8 mouse cellular contexts compared by ENCODE assay signal in genomic region chr6:113483729-113484128, GRCm38 (mm10). TPM values are rescaled to one million over a fixed set of nuclear protein-coding genes. Genes with fewer than 3 reads are reported as not detected.
A peak's percentile ranks its signal among the peaks of the same experiment; 100 is the strongest.
DNase-seq lines count a peak whose midpoint lies in the region; ATAC-seq and TF ChIP-seq lines count a peak whose summit lies in the region.

No protein-coding gene starts in this region.

- H3K4me1 ChIP-seq in testis, adult 2 months (ENCODE audit: control insufficient read depth, insufficient read depth, low read length): peaks cover 10% of the 10 kb centered on the region
- peaks cover 29% of the 10 kb centered on the region for H3K4me1 ChIP-seq in heart, embryonic 10.5 days
- peaks cover 24% of the 10 kb centered on the region for H3K4me1 ChIP-seq in limb, embryonic 13.5 days

- WGBS in heart, embryonic 10.5 days: 15% methylated on average over 10 of the region's 10 CpGs
- WGBS in limb, embryonic 13.5 days: 9% methylated on average over 10 of the region's 10 CpGs

- no peak for ATAC-seq in limb, embryonic 13.5 days (ENCODE audit: low FRiP score, low read depth)

- no peaks in the 10 kb centered on the region for H3K9me3 ChIP-seq in heart, embryonic 10.5 days
- no peaks in the 10 kb centered on the region for H3K9me3 ChIP-seq in limb, embryonic 13.5 days

- H3K4me2 ChIP-seq in limb, embryonic 13.5 days (replicated peaks): peak overlapping the region; percentile 78

- TF ChIP-seq POLR2A in testis, adult 2 months (IDR thresholded peaks at IDR 0.05; ENCODE audit: control insufficient read depth, low read depth, low read length): no peak

- no peaks in the 10 kb centered on the region for H3K27me3 ChIP-seq in testis, adult 2 months (ENCODE audit: control insufficient read depth, insufficient read depth, low read length)
- peaks cover 41% of the 10 kb centered on the region for H3K27me3 ChIP-seq in heart, embryonic 10.5 days (ENCODE audit: insufficient read depth, poor library complexity, severe bottlenecking)
- peaks cover 43% of the 10 kb centered on the region for H3K27me3 ChIP-seq in limb, embryonic 13.5 days

- H3K9ac ChIP-seq in limb, embryonic 13.5 days: peak overlapping the region; percentile 61

- DNase-seq in testis, postnatal 14 days (ENCODE audit: low spot score): no peak
- peak; percentile 57 to 60 for DNase-seq in cerebellum, postnatal 25 days
- DNase-seq in heart, embryonic 10.5 days (ENCODE audit: low spot score): no peak
- peak; percentile 40 for DNase-seq in neural tube, embryonic 10.5 days (ENCODE audit: extremely low spot score, low spot score)
- no peak for DNase-seq in right cerebral cortex, postnatal 25 days
- DNase-seq in thymus, postnatal 10 days (ENCODE audit: low spot score in 2 of 2): no peak

- peak overlapping the region; percentile 52; the same call in 1 of the 2 replicates for H3K27ac ChIP-seq in testis, adult 2 months (ENCODE audit: control insufficient read depth, insufficient read depth, low read depth, low read length)
- H3K27ac ChIP-seq in heart, embryonic 10.5 days: peak overlapping the region; percentile 93
- H3K27ac ChIP-seq in limb, embryonic 13.5 days: no peak overlapping the region

- peak overlapping the region; percentile 84 for H3K4me3 ChIP-seq in testis, adult 2 months (ENCODE audit: control insufficient read depth, low read depth, low read length)
- H3K4me3 ChIP-seq in heart, embryonic 10.5 days: peak overlapping the region; percentile 77
- peak overlapping the region; percentile 50 for H3K4me3 ChIP-seq in limb, embryonic 13.5 days

- H3K36me3 ChIP-seq in testis, adult 2 months (ENCODE audit: control insufficient read depth, insufficient read depth, low read length): no peaks in the 10 kb centered on the region
- peaks cover 17% of the 10 kb centered on the region for H3K36me3 ChIP-seq in heart, embryonic 10.5 days
- no peaks in the 10 kb centered on the region; the same call in 1 of the 2 replicates for H3K36me3 ChIP-seq in limb, embryonic 13.5 days

- no peak for TF ChIP-seq CTCF in testis, adult 2 months (IDR thresholded peaks at IDR 0.05; ENCODE audit: control insufficient read depth, insufficient read depth, insufficient replicate concordance, low read depth, low read length)

RNA-seq across cellular contexts. Expression of gene Creld1, which starts 0.6 kb away (rescaled TPM):
- polyA plus RNA-seq in testis, adult 2 months (2012; rRNA removed): 4.6 and 5.0 TPM in 2 replicates
- polyA plus RNA-seq in heart, embryonic 10.5 days (2016; fragmentation: Nextera tagmentation; extraction: Ambion mirVana): 42.1 and 57.8 TPM in 2 replicates
- 14.9 and 17.1 TPM in 2 replicates for polyA plus RNA-seq in limb, embryonic 13.5 days (2015; fragmentation: Nextera tagmentation; extraction: Ambion mirVana)

RNA-seq across cellular contexts. Expression of gene Il17rc, which starts 12.5 kb away (rescaled TPM):
- polyA plus RNA-seq in testis, adult 2 months (2012; rRNA removed): 3.7 and 4.9 TPM in 2 replicates
- 4.3 and 4.5 TPM in 2 replicates for polyA plus RNA-seq in heart, embryonic 10.5 days (2016; fragmentation: Nextera tagmentation; extraction: Ambion mirVana)
- polyA plus RNA-seq in limb, embryonic 13.5 days (2015; fragmentation: Nextera tagmentation; extraction: Ambion mirVana): 9.9 and 10.5 TPM in 2 replicates

RNA-seq across cellular contexts. Expression of gene Prrt3, which starts 18.0 kb away (rescaled TPM):
- 0.05 and 0.19 TPM in 2 replicates for polyA plus RNA-seq in testis, adult 2 months (2012; rRNA removed)
- polyA plus RNA-seq in heart, embryonic 10.5 days (2016; fragmentation: Nextera tagmentation; extraction: Ambion mirVana): 0.32 and 0.41 TPM in 2 replicates
- polyA plus RNA-seq in limb, embryonic 13.5 days (2015; fragmentation: Nextera tagmentation; extraction: Ambion mirVana): 0.94 and 1.2 TPM in 2 replicates

RNA-seq across cellular contexts. Expression of gene Il17re, which starts 25.4 kb away (rescaled TPM):
- polyA plus RNA-seq in testis, adult 2 months (2012; rRNA removed): 6.1 and 7.8 TPM in 2 replicates
- polyA plus RNA-seq in heart, embryonic 10.5 days (2016; fragmentation: Nextera tagmentation; extraction: Ambion mirVana): 1.9 and 3.6 TPM in 2 replicates
- polyA plus RNA-seq in limb, embryonic 13.5 days (2015; fragmentation: Nextera tagmentation; extraction: Ambion mirVana): 6.5 and 6.6 TPM in 2 replicates

RNA-seq across cellular contexts. Expression of gene Jagn1, which starts 41.4 kb away (rescaled TPM):
- 51.8 and 62.2 TPM in 2 replicates for polyA plus RNA-seq in testis, adult 2 months (2012; rRNA removed)
- polyA plus RNA-seq in heart, embryonic 10.5 days (2016; fragmentation: Nextera tagmentation; extraction: Ambion mirVana): 79.5 and 89.1 TPM in 2 replicates
- polyA plus RNA-seq in limb, embryonic 13.5 days (2015; fragmentation: Nextera tagmentation; extraction: Ambion mirVana): 88.2 and 89.7 TPM in 2 replicates

Comparison
In these comparisons a context has a peak if more than half of its experiments do, and no peak if none do; other contexts are left out.
1. DNase-seq: peak in cerebellum, postnatal 25 days (2 of 2) and neural tube, embryonic 10.5 days (single experiment); none in testis, postnatal 14 days (single experiment), heart, embryonic 10.5 days (single experiment), right cerebral cortex, postnatal 25 days (single experiment) and thymus, postnatal 10 days (0 of 2).
2. Peak in every context shown above with its lines, with median percentiles within 50 percentile points of each other: H3K4me3 ChIP-seq.